Mouse (Mus musculus) spleen, adult 2 months (tissue): ENCODE data around the gene Lrrc1.

Source experiments
- CTCF ChIP-seq: fragments of 200-500 bp; IDR thresholded peaks from 2 replicates; pipeline ENCODE4 v1.5.1; 2011; ENCODE audit warnings: mild to moderate bottlenecking, inconsistent platforms; ENCODE audit not compliant: insufficient read depth, insufficient read length, insufficient replicate concordance; ENCODE audit errors: extremely low read depth
- POLR2A ChIP-seq: fragments of 200-500 bp; IDR thresholded peaks from 2 replicates; pipeline ENCODE4 v1.6.1; 2011; ENCODE audit warnings: low read depth, low read length, inconsistent platforms

GRCm38 (mm10) chr9:77469791-77470607 is 74.7 kb downstream of the Lrrc1 start:
- TF ChIP-seq POLR2A (no peak), CTCF (no peak)
